Mouse (Mus musculus) lung, postnatal 0 days (tissue): ENCODE data around the gene Sspo. TPM values are rescaled to one million over a fixed set of nuclear protein-coding genes. Genes with fewer than 3 reads are reported as not detected.

Experiments used
- ATAC-seq: fragments of 200-750 bp; cut with Nextera tagmentation; 2 replicates; pipeline ENCODE4 v1.8.0; 2017; ENCODE audit warnings: moderate library complexity
- DNase-seq: peaks from one replicate; pipeline ENCODE4 v3.0.0-alpha.2; 2016; ENCODE audit warnings: low spot score
- H3K27ac ChIP-seq: fragments of 300-500 bp; sonication (generic); 2 replicates; pipeline ENCODE4 v1.5.1; 2014; ENCODE audit warnings: antibody characterized with exemption, mild to moderate bottlenecking, low read length, mixed read lengths
- H3K27me3 ChIP-seq: fragments of 300-500 bp; sonication (generic); replicated peaks from 2 replicates; pipeline ENCODE4 v1.6.1; 2014; ENCODE audit warnings: low read length, mixed read lengths; ENCODE audit not compliant: insufficient read depth
- H3K36me3 ChIP-seq: fragments of 300-500 bp; sonication (generic); 2 replicates; pipeline ENCODE4 v1.6.1; 2014; ENCODE audit warnings: low read length, mixed read lengths; ENCODE audit not compliant: insufficient read depth
- H3K4me1 ChIP-seq: fragments of 300-500 bp; sonication (generic); 2 replicates; pipeline ENCODE4 v1.6.1; 2014; ENCODE audit warnings: antibody characterized with exemption, low read depth, low read length, mixed read lengths; ENCODE audit not compliant: insufficient read depth
- H3K4me2 ChIP-seq: fragments of 300-500 bp; sonication (generic); replicated peaks from 2 replicates; pipeline ENCODE4 v1.6.1; 2014; ENCODE audit warnings: low read depth, mild to moderate bottlenecking, low read length, moderate library complexity, mixed read lengths
- H3K4me3 ChIP-seq: fragments of 300-500 bp; sonication (generic); 2 replicates; pipeline ENCODE4 v1.5.1; 2014; ENCODE audit warnings: low read depth, low read length
- H3K9ac ChIP-seq: fragments of 300-500 bp; sonication (generic); replicated peaks from 2 replicates; pipeline ENCODE4 v1.6.1; 2014; ENCODE audit warnings: low read depth, mild to moderate bottlenecking
- H3K9me3 ChIP-seq: fragments of 300-500 bp; sonication (generic); 2 replicates; pipeline ENCODE4 v1.6.1; 2016; ENCODE audit warnings: low read length, mixed read lengths
- CTCF ChIP-seq: IDR thresholded peaks from 2 replicates; pipeline ENCODE4 v1.5.1; 2016; ENCODE audit warnings: antibody characterized with exemption, mild to moderate bottlenecking
- EP300 ChIP-seq: IDR thresholded peaks from 2 replicates; pipeline ENCODE4 v1.6.1; 2016; ENCODE audit warnings: antibody characterized with exemption, mild to moderate bottlenecking, control low read depth
- WGBS: fragments of 180-500 bp; shearing (Covaris S2); extraction: QIAGEN DNeasy Blood & Tissue Kit; methylation state at CpG from one replicate; pipeline ENCODE4 v1.1.7; 2014; 5-methylcytosine and 5-hydroxymethylcytosine counted together
- polyA plus RNA-seq: library from polyadenylated mRNA; unstranded; fragments of >200 nt; fragmentation: Nextera tagmentation; extraction: Ambion mirVana; gene quantifications from 2 replicates; pipeline ENCODE4 v1.2.1, GENCODE M21; 2015

Gene Sspo
- polyA plus RNA-seq, 1 experiment from 2014 or later = 0.64 TPM

- Histone ChIP-seq H3K27me3 (no peaks in the 10 kb centered on the region), H3K9ac (no peak overlapping the region), H3K4me3 (no peak overlapping the region), H3K4me1 (no peaks in the 10 kb centered on the region), H3K4me2 (no peak overlapping the region), H3K9me3 (no peaks in the 10 kb centered on the region), H3K27ac (no peak overlapping the region), H3K36me3 (no peaks in the 10 kb centered on the region)
- 73% methylated on average over 7 of the region's 7 CpGs for WGBS
- DNase-seq (no peak), ATAC-seq (no peak)
- TF ChIP-seq CTCF = no peak
- no peak for TF ChIP-seq EP300
These were observed 19.5 kb downstream of the Sspo start for GRCm38 (mm10) chr6:48467490-48467889.

GRCm38 (mm10) chr6:48470739-48471138, 22.7 kb downstream of the Sspo start:
- H3K4me1 ChIP-seq = no peaks in the 10 kb centered on the region
- 74% methylated on average over 2 of the region's 2 CpGs for WGBS
- no peak overlapping the region for H3K4me3 ChIP-seq
- no peak overlapping the region for H3K4me2 ChIP-seq
- H3K9me3 ChIP-seq = no peaks in the 10 kb centered on the region
- H3K36me3 ChIP-seq = no peaks in the 10 kb centered on the region
- TF ChIP-seq EP300 (no peak), CTCF (no peak)
- no peaks in the 10 kb centered on the region for H3K27me3 ChIP-seq
- ATAC-seq (no peak), DNase-seq (no peak)
- no peak overlapping the region for H3K27ac ChIP-seq
- H3K9ac ChIP-seq = no peak overlapping the region

DNA sequence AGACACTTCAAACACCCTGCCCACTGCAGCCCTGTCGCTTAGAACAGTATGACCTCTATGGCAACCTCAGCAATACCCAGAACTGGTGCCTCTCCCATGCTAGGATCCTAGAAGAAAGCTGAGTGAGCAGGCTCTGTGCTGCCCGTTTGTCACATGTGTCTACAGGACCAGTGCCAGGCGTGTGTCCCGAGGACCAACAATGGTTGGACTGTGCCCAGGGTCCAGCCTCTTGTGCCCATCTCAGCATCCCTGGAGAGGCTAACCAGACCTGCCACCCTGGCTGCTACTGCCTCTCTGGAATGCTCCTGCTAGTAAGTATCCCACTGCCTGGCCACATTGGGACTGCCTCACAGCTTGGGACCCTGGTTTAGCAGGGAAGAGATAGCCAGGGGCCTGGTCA, 30.4 kb downstream of the Sspo start:
- WGBS = 74% methylated on average over 4 of the region's 4 CpGs
- H3K9me3 ChIP-seq = no peaks in the 10 kb centered on the region

GRCm38 (mm10) chr6:48482501-48482900, 34.5 kb downstream of the Sspo start:
- WGBS = 79% methylated on average over 5 of the region's 5 CpGs

More for the DNA sequence above, 30.4 kb downstream of the Sspo start:
- H3K27ac ChIP-seq = no peak overlapping the region
- no peaks in the 10 kb centered on the region for H3K4me1 ChIP-seq
- DNase-seq = no peak
- no peak overlapping the region for H3K4me3 ChIP-seq
- no peaks in the 10 kb centered on the region for H3K36me3 ChIP-seq
- no peak overlapping the region for H3K4me2 ChIP-seq
- no peak for TF ChIP-seq CTCF
- no peak for ATAC-seq
- no peaks in the 10 kb centered on the region for H3K27me3 ChIP-seq
- no peak overlapping the region for H3K9ac ChIP-seq

DNA sequence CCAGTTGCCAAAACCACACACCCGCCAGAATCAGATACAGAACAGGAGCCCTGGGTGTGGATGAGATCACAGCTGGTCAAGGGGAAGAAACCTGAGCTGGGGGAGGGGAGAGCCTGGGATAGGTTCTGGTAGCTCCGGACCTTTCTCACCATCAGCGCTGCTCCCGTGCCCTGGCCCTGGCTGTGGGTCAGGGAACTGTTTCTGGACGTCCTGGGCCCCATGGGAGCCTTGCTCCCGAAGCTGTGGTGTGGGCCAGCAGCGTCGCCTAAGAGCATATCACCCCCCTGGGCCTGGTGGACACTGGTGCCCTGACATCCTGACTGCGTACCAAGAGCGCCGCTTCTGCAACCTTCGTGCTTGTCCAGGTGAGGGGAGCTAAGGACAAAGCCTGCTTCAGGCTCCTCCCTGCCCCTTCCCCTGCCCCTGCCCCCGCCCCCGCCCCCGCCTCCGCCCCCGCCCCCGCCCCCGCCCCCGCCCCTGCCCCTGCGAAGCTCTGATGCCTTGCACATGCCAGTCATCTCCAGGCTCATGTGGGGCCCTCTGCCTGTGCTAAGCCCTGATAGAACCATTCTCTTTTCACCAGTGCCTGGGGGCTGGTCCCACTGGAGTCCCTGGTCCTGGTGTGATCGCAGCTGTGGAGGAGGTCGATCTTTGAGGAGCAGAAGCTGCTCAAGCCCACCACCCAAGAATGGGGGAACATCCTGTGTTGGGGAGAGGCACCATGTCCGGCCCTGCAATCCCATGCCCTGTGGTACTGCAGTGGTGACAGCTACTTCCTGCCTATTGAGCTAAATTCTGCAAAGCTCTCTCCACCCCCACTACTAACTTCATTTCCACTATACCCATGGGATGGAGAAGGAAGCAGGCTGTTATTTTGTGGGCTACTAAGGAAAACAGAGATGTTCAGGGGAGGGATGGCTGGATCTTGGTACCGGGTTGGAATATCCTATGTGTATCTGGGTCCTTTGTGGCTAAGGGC, 40.0 kb downstream of the Sspo start:
- ATAC-seq = peak; percentile 46
- peak; percentile 32 for TF ChIP-seq CTCF
- TF ChIP-seq EP300 = no peak
- Histone ChIP-seq H3K9me3 (no peaks in the 10 kb centered on the region), H3K4me2 (peak overlapping the region; percentile 27; the same call in 1 of the 2 replicates), H3K27ac (no peak overlapping the region), H3K27me3 (no peaks in the 10 kb centered on the region), H3K36me3 (no peaks in the 10 kb centered on the region), H3K4me3 (no peak overlapping the region), H3K4me1 (no peaks in the 10 kb centered on the region), H3K9ac (no peak overlapping the region)
- DNase-seq = peak; percentile 15
- WGBS = 10% methylated on average over 16 of the region's 25 CpGs

More at GRCm38 (mm10) chr6:48482501-48482900, 34.5 kb downstream of the Sspo start:
- DNase-seq (no peak), ATAC-seq (no peak)
- no peak for TF ChIP-seq CTCF
- no peak for TF ChIP-seq EP300
- Histone ChIP-seq H3K4me2 (no peak overlapping the region), H3K36me3 (no peaks in the 10 kb centered on the region), H3K4me3 (no peak overlapping the region), H3K9ac (no peak overlapping the region), H3K27ac (no peak overlapping the region), H3K4me1 (no peaks in the 10 kb centered on the region), H3K27me3 (no peaks in the 10 kb centered on the region), H3K9me3 (no peaks in the 10 kb centered on the region)

- Histone ChIP-seq H3K27me3 (no peaks in the 10 kb centered on the region), H3K9me3 (no peaks in the 10 kb centered on the region), H3K4me1 (no peaks in the 10 kb centered on the region), H3K9ac (no peak overlapping the region), H3K36me3 (no peaks in the 10 kb centered on the region), H3K4me2 (no peak overlapping the region), H3K4me3 (no peak overlapping the region), H3K27ac (no peak overlapping the region)
- ATAC-seq (no peak), DNase-seq (no peak)
- WGBS = 89% methylated on average over 3 of the region's 3 CpGs
- TF ChIP-seq CTCF = no peak
- TF ChIP-seq EP300 = no peak
These were observed 41.7 kb downstream of the Sspo start for GRCm38 (mm10) chr6:48489741-48490140.
